Mouse (Mus musculus): ENCODE measurements around the gene Gbx2. TPM values are rescaled to one million over a fixed set of nuclear protein-coding genes. Genes with fewer than 3 reads are reported as not detected.
A peak's percentile ranks its signal among the peaks of the same experiment; 100 is the strongest.

Gbx2 gene
- 1.3 and 1.6 TPM in 2 replicates for polyA plus RNA-seq (2014; fragmentation: Nextera tagmentation; extraction: Ambion mirVana)

DNA sequence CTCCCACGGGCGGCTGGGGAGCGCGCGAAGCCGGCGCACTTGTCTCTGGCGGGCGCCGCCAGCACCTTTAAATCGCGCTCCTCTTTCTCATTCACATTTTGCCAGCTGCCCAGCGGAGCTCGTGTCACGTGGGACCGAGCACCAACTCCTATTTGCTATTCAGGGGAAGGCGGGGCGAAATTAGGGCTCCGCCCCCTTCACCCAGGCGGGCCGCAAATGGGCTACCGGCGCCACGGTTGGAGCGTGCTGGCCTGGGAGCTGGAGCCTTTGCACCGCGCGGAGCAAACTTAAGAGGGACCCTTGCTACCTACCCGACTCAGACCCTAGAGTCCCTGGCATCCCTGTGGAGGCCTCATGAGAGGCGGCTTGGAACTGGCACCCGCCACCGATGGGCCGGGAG lies at the start of gene Gbx2:
TSS of gene Gbx2 (minus strand) at position 60 of the 400 bp plus-strand sequence.
- ATAC-seq (ENCODE audit: insufficient number of reproducible peaks, low FRiP score, low TSS enrichment, low read depth) (peak; percentile 71), DNase-seq (ENCODE audit: low spot score) (peak; percentile 91)
- Histone ChIP-seq H3K27ac (replicated peaks; ENCODE audit: low read depth, low read length) (no peak within 1 kb of the TSS), H3K36me3 (ENCODE audit: control insufficient read depth, insufficient read depth, low read length) (no peaks in the 10 kb centered on the region), H3K9ac (ENCODE audit: low read length) (peak within 1 kb of the TSS; percentile 47), H3K4me1 (ENCODE audit: control insufficient read depth, insufficient read depth, low read length) (peaks cover 38% of the 10 kb centered on the region), H3K4me2 (ENCODE audit: low read depth, severe bottlenecking) (peak within 1 kb of the TSS; percentile 88), H3K4me3 (ENCODE audit: low read depth, low read length) (peak within 1 kb of the TSS; percentile 50), H3K9me3 (ENCODE audit: control insufficient read depth, low read length) (no peaks in the 10 kb centered on the region; the same call in 1 of the 2 replicates), H3K27me3 (ENCODE audit: control insufficient read depth, insufficient read depth, low read length) (peaks cover 94% of the 10 kb centered on the region)
- WGBS = under 1% methylated on average over 33 of the region's 33 CpGs

DNA sequence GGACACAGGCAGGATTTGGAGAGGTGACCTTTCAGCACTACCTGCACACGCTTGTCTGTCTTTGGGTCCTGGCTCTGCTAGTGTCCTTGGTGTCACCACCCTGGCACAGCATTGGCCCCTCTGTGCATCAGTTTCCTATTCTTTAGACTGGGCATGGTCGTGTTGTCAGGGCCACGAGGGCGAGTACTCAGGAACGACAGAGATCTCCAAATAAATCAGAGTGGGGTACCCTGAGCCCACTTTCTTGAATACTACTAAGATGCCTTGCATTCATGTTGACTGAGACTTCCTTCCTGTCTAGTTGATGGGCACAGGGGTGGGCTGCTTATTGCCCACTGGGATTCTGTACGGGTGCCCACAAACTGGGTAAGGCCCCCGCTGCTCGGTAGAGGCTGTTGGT lies 46.3 kb upstream of the Gbx2 start:
- ATAC-seq (ENCODE audit: insufficient number of reproducible peaks, low FRiP score, low TSS enrichment, low read depth) = no peak
- 87% methylated on average over 8 of the region's 8 CpGs for WGBS
- H3K27me3 ChIP-seq (ENCODE audit: control insufficient read depth, insufficient read depth, low read length) = no peaks in the 10 kb centered on the region
- H3K27ac ChIP-seq (replicated peaks; ENCODE audit: low read depth, low read length) = no peak overlapping the region
- no peak for DNase-seq (ENCODE audit: low spot score)
- H3K4me2 ChIP-seq (ENCODE audit: low read depth, severe bottlenecking) = no peak overlapping the region
- H3K36me3 ChIP-seq (ENCODE audit: control insufficient read depth, insufficient read depth, low read length) = no peaks in the 10 kb centered on the region
- H3K4me3 ChIP-seq (ENCODE audit: low read depth, low read length) = no peak overlapping the region
- H3K4me1 ChIP-seq (ENCODE audit: control insufficient read depth, insufficient read depth, low read length) = no peaks in the 10 kb centered on the region
- H3K9ac ChIP-seq (ENCODE audit: low read length) = no peak overlapping the region
- no peaks in the 10 kb centered on the region for H3K9me3 ChIP-seq (ENCODE audit: control insufficient read depth, low read length)

DNA sequence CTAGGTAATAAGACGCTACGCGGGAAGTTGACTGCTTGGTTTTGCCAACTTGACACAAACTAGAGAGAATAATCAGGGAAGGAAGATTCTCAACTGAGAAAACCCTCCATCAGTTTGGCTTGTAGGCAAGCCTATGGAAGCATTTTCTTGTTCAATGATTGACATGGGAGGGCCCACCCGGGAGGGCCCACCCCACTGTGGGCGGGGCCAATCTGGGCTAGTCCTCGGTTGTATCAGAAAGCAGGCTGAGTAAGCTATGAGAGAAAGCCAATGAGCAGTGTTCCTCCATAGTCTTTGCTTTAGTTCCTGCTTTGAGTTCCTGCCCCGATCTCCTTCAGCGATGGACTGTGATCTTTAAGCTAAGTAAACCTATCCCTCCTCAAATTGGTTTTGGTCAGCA lies 45.4 kb upstream of the Gbx2 start:
- WGBS = 79% methylated on average over 8 of the region's 8 CpGs
- Histone ChIP-seq H3K4me2 (ENCODE audit: low read depth, severe bottlenecking) (no peak overlapping the region), H3K36me3 (ENCODE audit: control insufficient read depth, insufficient read depth, low read length) (no peaks in the 10 kb centered on the region), H3K4me3 (ENCODE audit: low read depth, low read length) (no peak overlapping the region), H3K9ac (ENCODE audit: low read length) (no peak overlapping the region), H3K27ac (replicated peaks; ENCODE audit: low read depth, low read length) (no peak overlapping the region), H3K4me1 (ENCODE audit: control insufficient read depth, insufficient read depth, low read length) (no peaks in the 10 kb centered on the region), H3K27me3 (ENCODE audit: control insufficient read depth, insufficient read depth, low read length) (0 out of 2 replicates have a peak, but pooled peaks cover 3% of the 10 kb centered on the region), H3K9me3 (ENCODE audit: control insufficient read depth, low read length) (no peaks in the 10 kb centered on the region)
- ATAC-seq (ENCODE audit: insufficient number of reproducible peaks, low FRiP score, low TSS enrichment, low read depth) = no peak
- DNase-seq (ENCODE audit: low spot score) = no peak

DNA sequence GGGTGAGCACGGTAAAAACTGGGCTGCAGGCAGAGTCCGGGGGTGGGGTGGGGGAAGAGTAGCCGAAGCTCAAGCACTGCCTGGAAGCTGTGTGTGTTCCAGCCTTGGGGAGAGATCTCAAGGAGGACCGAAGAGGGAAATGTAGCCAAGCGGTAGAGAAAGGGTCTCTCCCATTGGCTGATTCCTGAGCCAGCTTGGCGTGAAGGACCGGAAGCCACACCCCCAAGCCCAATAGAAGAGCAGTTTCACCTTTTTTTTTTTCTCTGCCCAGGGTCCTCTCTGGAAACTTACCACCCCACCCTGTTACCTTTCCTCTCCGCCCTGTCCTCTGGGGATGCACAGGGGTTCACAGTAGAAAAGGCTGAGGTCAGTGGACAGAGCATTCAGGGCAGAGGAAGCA lies 43.6 kb upstream of the Gbx2 start:
- Histone ChIP-seq H3K36me3 (ENCODE audit: control insufficient read depth, insufficient read depth, low read length) (no peaks in the 10 kb centered on the region), H3K27me3 (ENCODE audit: control insufficient read depth, insufficient read depth, low read length) (peaks cover 17% of the 10 kb centered on the region), H3K4me3 (ENCODE audit: low read depth, low read length) (no peak overlapping the region), H3K27ac (replicated peaks; ENCODE audit: low read depth, low read length) (no peak overlapping the region), H3K4me2 (ENCODE audit: low read depth, severe bottlenecking) (no peak overlapping the region), H3K4me1 (ENCODE audit: control insufficient read depth, insufficient read depth, low read length) (no peaks in the 10 kb centered on the region), H3K9ac (ENCODE audit: low read length) (no peak overlapping the region), H3K9me3 (ENCODE audit: control insufficient read depth, low read length) (no peaks in the 10 kb centered on the region)
- WGBS = 72% methylated on average over 8 of the region's 8 CpGs
- ATAC-seq (ENCODE audit: insufficient number of reproducible peaks, low FRiP score, low TSS enrichment, low read depth) (no peak), DNase-seq (ENCODE audit: low spot score) (no peak)

DNA sequence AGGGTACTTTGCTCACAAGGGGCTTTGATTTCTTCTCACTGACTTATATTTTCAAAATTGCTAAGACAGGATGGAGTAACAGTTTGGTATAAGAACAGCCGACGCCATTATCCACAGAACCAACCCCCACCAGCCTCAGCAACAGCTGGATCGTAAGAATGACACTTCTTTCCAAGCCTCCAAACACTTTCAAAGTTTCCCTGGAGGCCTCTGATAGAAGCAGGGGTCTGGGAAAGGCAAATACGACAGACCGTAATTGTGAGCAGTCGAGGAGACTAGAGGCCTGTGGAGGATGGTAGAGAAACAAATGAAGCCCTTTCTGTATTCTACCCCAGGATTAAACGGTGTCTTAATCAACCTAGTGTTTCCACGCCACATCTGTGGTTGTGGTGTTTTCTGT lies 40.9 kb upstream of the Gbx2 start:
- ATAC-seq (ENCODE audit: insufficient number of reproducible peaks, low FRiP score, low TSS enrichment, low read depth) (no peak), DNase-seq (ENCODE audit: low spot score) (no peak)
- Histone ChIP-seq H3K4me1 (ENCODE audit: control insufficient read depth, insufficient read depth, low read length) (peaks cover 3% of the 10 kb centered on the region; the same call in 1 of the 2 replicates), H3K27me3 (ENCODE audit: control insufficient read depth, insufficient read depth, low read length) (peaks cover 42% of the 10 kb centered on the region), H3K27ac (replicated peaks; ENCODE audit: low read depth, low read length) (no peak overlapping the region), H3K4me2 (ENCODE audit: low read depth, severe bottlenecking) (no peak overlapping the region), H3K4me3 (ENCODE audit: low read depth, low read length) (no peak overlapping the region), H3K9me3 (ENCODE audit: control insufficient read depth, low read length) (no peaks in the 10 kb centered on the region), H3K36me3 (ENCODE audit: control insufficient read depth, insufficient read depth, low read length) (no peaks in the 10 kb centered on the region), H3K9ac (ENCODE audit: low read length) (no peak overlapping the region)
- 50% methylated on average over 8 of the region's 8 CpGs for WGBS

DNA sequence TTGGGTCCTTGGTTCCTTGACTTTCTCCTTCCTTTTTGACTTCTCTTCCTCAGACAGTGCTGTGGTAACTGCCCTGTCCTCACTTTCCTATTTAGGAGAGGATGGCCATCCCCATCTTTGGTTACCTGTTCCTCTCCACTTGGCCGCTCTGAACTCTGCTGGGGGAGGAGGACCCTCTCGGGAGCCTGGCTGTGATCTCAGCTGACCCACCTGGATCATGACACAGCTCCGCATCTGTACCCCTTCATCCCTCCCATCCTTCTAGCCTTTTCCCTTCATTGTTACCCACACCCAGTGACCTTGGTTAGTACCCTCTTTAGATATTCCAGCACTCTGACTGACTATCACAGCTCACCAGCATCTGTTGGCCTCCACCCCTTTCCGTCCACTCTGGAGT lies 38.7 kb upstream of the Gbx2 start:
- no peaks in the 10 kb centered on the region for H3K9me3 ChIP-seq (ENCODE audit: control insufficient read depth, low read length)
- peaks cover 3% of the 10 kb centered on the region; the same call in 1 of the 2 replicates for H3K4me1 ChIP-seq (ENCODE audit: control insufficient read depth, insufficient read depth, low read length)
- H3K4me3 ChIP-seq (ENCODE audit: low read depth, low read length) = no peak overlapping the region
- no peak overlapping the region for H3K4me2 ChIP-seq (ENCODE audit: low read depth, severe bottlenecking)
- 78% methylated on average over 4 of the region's 4 CpGs for WGBS
- H3K36me3 ChIP-seq (ENCODE audit: control insufficient read depth, insufficient read depth, low read length) = no peaks in the 10 kb centered on the region
- no peak overlapping the region for H3K27ac ChIP-seq (replicated peaks; ENCODE audit: low read depth, low read length)
- ATAC-seq (ENCODE audit: insufficient number of reproducible peaks, low FRiP score, low TSS enrichment, low read depth) = no peak
- H3K27me3 ChIP-seq (ENCODE audit: control insufficient read depth, insufficient read depth, low read length) = peaks cover 42% of the 10 kb centered on the region
- no peak overlapping the region for H3K9ac ChIP-seq (ENCODE audit: low read length)
- DNase-seq (ENCODE audit: low spot score) = no peak

DNA sequence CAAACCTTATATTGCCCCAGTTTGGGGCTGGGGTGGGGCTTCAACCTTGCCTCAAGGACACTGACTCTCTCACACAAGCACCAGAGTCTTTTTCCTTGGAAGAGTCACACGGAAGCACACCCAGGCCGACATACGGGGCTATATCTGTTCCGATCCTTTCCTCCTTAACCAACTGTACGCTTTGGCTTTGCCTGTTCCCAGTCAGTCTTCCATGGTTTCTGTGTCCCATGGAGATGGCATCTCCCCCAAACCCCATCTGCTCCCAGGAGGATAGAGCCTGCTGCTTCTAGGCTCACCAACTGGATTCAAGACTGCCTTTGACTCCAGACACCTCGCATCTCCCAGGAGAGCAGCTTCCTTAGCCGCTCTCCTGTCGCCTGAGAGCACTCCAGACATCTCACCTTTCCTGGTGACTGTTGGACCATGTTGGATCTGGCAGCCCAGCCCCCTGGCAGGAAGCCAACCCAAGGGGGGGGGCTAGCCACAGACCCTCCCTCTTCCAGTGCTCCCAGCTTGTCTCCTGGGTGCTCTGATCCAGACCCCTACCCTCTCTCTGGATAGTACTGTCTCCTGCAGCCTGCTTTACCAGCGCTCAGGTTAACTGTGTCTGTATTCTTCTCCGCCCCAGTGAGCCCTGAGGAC lies 38.2 kb upstream of the Gbx2 start:
- Histone ChIP-seq H3K9me3 (ENCODE audit: control insufficient read depth, low read length) (no peaks in the 10 kb centered on the region), H3K4me3 (ENCODE audit: low read depth, low read length) (no peak overlapping the region), H3K4me2 (ENCODE audit: low read depth, severe bottlenecking) (no peak overlapping the region), H3K36me3 (ENCODE audit: control insufficient read depth, insufficient read depth, low read length) (no peaks in the 10 kb centered on the region), H3K9ac (ENCODE audit: low read length) (no peak overlapping the region), H3K27me3 (ENCODE audit: control insufficient read depth, insufficient read depth, low read length) (peaks cover 42% of the 10 kb centered on the region), H3K27ac (replicated peaks; ENCODE audit: low read depth, low read length) (no peak overlapping the region), H3K4me1 (ENCODE audit: control insufficient read depth, insufficient read depth, low read length) (peaks cover 3% of the 10 kb centered on the region; the same call in 1 of the 2 replicates)
- DNase-seq (ENCODE audit: low spot score) (no peak), ATAC-seq (ENCODE audit: insufficient number of reproducible peaks, low FRiP score, low TSS enrichment, low read depth) (no peak)
- 58% methylated on average over 10 of the region's 10 CpGs for WGBS

DNA sequence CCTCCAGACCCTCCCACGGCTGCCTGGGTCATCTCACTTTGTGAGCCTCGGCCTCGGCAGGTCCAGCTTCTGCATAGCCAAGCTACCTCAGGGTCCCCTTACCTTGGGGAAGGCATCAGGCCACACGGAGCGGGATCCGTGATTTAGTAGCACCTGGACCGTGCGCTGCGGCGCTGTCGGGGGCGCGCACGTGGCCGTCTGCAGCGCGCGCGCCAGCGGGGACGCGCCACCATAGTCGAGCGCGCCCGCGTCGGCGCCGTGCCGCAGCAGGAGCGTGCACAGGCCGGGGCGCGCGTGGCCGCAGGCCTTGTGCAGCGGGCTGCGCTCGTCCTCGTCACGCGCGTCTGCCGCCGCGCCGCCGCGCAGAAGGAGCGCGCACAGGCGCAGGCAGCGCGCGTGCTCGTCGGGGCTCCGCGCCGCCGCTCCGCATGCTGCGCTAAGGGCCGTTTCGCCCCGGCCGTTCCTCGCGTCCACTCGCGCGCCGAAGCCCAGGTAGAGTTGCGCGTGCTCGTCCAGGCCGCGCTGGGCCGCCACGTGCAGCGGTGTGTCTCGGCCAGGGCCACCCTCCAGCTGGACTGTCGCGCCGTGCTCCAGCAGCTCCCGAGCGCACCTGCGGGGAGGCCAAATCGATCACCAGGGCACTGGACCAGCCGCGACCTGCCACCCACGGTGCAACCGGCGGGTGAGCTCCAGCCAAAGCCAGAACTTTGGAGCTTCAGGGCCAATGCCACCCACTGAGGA lies 37.3 kb upstream of the Gbx2 start:
- H3K9me3 ChIP-seq (ENCODE audit: control insufficient read depth, low read length) = no peaks in the 10 kb centered on the region
- H3K9ac ChIP-seq (ENCODE audit: low read length) = peak overlapping the region; percentile 62
- peaks cover 3% of the 10 kb centered on the region; the same call in 1 of the 2 replicates for H3K4me1 ChIP-seq (ENCODE audit: control insufficient read depth, insufficient read depth, low read length)
- DNase-seq (ENCODE audit: low spot score) (peak; percentile 59), ATAC-seq (ENCODE audit: insufficient number of reproducible peaks, low FRiP score, low TSS enrichment, low read depth) (no peak)
- WGBS = under 1% methylated on average over 95 of the region's 95 CpGs
- no peak overlapping the region for H3K27ac ChIP-seq (replicated peaks; ENCODE audit: low read depth, low read length)
- no peaks in the 10 kb centered on the region for H3K36me3 ChIP-seq (ENCODE audit: control insufficient read depth, insufficient read depth, low read length)
- peak overlapping the region; percentile 96 for H3K4me2 ChIP-seq (ENCODE audit: low read depth, severe bottlenecking)
- peaks cover 42% of the 10 kb centered on the region for H3K27me3 ChIP-seq (ENCODE audit: control insufficient read depth, insufficient read depth, low read length)
- peak overlapping the region; percentile 54 for H3K4me3 ChIP-seq (ENCODE audit: low read depth, low read length)
